Mouse (Mus musculus) gastrocnemius, postnatal 4 days (tissue): ENCODE results near the gene Fank1. TPM values are rescaled to one million over a fixed set of nuclear protein-coding genes. Genes with fewer than 3 reads are reported as not detected.

Experiments
- DNase-seq, 2 experiments: peaks; one replicate each; pipeline ENCODE4 v3.0.0; 2021 to 2022; ENCODE audit warnings: low spot score in 2 of 2, mixed read lengths in 2 of 2
- total RNA-seq, 2 experiments: library from RNA; stranded (reverse); gene quantifications; 2 replicates each; pipeline ENCODE4 v1.2.3; 2021

Fank1 gene
- total RNA-seq, 2 experiments from 2014 or later = 0.41 TPM; not detected in 1

- DNase-seq = peak in 1 of 2 experiments; percentile 63
These were observed 10.8 kb upstream of the Fank1 start for GRCm38 (mm10) chr7:133765849-133766243.

DNA sequence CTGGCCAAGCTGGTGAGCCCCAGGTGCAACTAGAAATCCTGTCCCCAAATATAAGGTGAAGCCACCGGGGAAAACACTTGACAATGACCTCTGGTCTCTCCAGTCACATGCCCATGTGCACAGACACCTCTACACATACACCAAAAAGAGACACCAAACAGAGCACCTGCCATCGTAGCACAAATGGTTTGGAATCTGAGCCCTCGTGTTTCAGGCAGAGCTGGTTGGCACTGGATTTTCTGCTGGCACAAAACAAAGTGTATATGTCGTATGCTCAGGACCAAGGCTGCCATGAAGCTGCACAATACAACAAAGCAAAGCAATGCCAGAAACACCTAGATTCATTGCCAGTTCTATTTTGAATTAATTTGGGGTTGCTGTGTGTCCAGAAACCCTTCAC, 8.6 kb upstream of the Fank1 start:
- DNase-seq = no peak

- no peak for DNase-seq
These were observed 8.1 kb upstream of the Fank1 start for GRCm38 (mm10) chr7:133768517-133768916.

DNA sequence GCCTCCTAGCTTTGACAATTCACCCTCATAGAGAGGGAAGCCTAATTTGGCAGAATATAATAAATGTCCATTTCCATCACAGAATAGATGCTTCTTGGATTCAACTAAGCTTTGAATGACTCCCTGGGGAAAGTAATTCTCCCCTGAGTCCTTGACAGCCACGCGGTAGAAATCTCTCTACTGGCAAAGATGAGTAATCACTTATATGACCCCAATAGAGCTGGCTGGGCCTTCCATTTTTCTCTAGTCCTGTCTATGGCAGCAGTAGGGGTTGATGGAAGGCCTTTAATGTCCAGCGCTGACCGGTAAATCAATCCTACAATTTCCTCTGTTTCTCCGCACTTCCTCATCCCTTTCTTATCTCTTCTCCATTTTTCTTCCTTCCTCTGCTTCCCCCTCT, 1.5 kb upstream of the Fank1 start:
- no peak for DNase-seq

GRCm38 (mm10) chr7:133775796-133776625, 650 bp upstream of the Fank1 start:
- peak; percentile 36 to 37 for DNase-seq

DNA sequence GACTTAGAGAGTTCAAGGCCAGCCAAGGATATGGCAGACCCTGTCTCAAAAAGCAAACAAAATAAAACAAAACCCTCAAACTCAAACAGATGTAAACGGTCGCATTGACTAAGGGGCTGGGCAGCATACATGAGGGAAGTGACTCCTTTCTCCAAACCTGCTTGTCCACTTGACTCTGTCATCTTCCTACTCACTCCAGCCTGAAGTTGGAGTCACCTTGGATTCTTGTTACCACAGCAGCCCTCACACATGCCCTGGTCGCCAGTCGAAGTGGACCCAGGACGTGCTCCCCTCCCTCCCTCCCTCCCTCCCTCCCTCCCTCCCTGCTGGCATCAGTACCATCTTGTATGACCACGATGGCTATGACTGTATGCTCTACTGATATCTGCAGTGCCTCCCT, 4.9 kb downstream of the Fank1 start:
- DNase-seq = no peak

GRCm38 (mm10) chr7:133781991-133782390, 5.3 kb downstream of the Fank1 start:
- no peak for DNase-seq

GRCm38 (mm10) chr7:133782717-133783435, 6.2 kb downstream of the Fank1 start, which contains the start of gene Dhx32:
TSS of gene Dhx32 (minus strand) at chr7:133782726.
- peak; percentile 53 to 78 for DNase-seq

DNA sequence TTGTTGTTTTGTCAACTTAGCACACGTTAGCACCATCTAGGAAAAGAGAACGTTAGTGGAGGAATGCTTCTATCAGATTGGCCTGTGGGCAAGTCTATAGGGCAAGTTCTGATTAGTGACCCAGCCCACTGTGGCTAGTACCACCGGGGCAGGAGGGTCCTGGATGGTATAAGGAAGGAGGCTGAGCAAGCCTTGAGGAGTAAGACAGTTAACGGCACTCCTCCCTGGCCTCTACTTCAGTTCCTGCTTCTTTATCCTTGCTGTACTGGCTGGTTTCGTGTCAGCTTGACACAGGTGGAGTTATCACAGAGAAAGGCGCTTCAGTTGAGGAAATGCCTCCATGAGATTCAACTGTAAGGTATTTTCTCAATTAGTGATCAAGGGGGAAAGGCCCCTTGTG, 10.9 kb downstream of the Fank1 start:
- DNase-seq = no peak

- no peak for DNase-seq
These were observed 11.5 kb downstream of the Fank1 start for GRCm38 (mm10) chr7:133788147-133788546.

DNA sequence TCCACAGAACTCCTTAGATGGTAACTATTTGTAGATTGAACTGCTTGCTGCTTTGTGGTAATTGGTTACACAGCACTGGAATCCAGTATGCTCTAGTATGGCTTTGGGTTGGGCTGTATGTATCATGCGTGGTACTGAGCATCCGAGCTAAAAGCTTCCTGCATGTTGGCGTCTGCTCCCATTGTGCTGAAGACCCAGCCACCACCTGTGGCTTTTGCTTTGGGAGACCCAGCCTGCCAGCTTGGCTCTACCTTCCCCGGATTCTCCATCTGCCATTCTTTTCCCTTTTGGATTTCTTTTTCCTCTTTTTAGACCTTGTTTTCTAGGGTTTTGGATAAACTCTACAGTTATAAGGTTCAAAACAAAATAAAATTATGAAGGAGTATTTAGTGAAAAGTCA, 13.5 kb downstream of the Fank1 start:
- DNase-seq = no peak

DNA sequence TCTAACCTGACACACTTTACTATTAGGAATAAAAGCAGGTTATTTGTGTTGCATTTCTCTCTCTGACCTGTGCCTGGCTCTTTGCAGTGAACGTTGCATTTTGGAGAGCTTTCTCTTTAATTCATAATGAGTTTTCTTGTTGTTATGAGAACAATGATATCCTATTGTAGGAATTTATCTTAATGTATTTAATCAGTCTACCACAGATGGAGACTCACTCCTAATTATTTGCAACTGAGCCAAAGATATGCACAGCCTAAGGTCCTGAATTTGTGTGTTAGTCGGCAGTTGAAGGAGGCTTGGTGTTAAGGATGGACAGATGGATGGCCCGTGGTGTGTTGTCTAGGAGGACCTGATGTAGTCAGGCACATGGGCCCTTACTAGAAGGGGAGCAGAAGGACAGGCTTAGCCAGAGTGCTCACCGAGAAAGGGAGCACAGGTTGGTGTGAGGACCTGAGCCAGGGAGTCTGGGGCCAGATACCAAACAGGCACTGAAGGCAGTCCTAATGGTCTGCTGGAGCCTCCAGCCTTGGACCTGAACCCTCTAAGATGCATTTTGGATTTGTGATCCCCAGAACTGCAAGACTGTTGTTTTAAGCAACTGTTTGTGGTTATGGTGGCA, 14.1 kb downstream of the Fank1 start:
- no peak for DNase-seq

DNA sequence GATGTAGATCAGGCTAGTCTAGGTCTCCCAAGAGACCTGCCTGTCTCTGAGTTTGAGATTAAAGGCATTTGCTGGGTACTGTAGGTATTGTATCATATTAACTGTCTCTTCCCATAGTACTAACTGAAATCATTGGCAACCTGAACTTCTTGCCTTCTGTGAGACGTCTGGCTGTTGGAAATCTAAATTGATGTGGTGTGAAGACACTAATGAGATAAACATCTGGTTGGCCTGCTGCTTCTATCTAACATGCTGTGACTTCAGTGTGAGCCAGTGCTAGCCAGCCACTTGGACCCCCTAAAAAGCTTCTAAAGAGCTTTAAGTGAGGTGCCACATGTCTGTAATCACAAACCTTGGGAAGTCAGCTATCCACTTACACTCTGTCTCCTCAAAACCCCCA, 16.1 kb downstream of the Fank1 start:
- no peak for DNase-seq

- DNase-seq = peak in 1 of 2 experiments; percentile 21
These were observed 16.8 kb downstream of the Fank1 start for GRCm38 (mm10) chr7:133793248-133794131.

- no peak for DNase-seq
These were observed 18.1 kb downstream of the Fank1 start for GRCm38 (mm10) chr7:133794720-133795119.

DNA sequence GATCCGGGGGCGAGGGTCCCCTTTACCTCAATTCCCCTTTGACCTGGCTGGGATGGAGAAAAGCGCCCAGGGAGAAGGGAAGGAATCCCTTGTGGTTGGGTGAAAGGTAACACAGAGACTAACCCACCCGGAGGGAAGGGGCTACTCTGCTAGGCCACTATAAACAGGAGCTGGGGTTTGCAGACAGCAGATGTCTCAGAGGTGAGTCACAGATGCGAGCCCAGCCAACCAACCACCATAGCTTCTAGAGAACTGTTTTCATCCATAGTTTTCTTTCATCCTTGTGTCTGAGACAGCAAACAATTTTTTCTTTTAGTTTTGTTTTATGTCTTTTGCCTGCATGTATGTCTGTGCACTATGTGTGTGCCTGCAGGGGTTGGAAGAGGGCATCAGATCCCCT, 23.3 kb downstream of the Fank1 start:
- DNase-seq = no peak

DNA sequence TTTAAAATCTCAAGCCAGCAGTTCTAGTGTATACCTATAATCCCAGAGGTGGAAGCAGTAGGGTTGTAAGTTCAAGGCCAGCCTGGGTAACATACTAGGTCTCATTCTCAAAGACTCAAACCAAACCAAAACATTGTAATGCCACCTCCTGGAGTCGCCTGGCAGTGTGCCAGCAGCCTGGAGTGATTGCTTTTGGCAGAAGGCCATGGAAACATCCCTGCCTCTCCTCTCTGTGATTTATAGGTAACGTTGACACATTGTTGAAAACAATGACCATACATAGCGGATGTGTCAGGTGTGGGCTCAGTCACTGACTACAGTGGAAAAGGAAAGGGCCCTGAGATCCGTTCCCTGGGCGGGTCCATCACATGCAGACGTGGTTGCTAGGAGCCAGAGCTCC, 25.2 kb downstream of the Fank1 start:
- DNase-seq = no peak

GRCm38 (mm10) chr7:133805614-133806175, 29.0 kb downstream of the Fank1 start:
- peak; percentile 26 to 55 for DNase-seq

GRCm38 (mm10) chr7:133812927-133813326, 36.3 kb downstream of the Fank1 start:
- no peak for DNase-seq

DNA sequence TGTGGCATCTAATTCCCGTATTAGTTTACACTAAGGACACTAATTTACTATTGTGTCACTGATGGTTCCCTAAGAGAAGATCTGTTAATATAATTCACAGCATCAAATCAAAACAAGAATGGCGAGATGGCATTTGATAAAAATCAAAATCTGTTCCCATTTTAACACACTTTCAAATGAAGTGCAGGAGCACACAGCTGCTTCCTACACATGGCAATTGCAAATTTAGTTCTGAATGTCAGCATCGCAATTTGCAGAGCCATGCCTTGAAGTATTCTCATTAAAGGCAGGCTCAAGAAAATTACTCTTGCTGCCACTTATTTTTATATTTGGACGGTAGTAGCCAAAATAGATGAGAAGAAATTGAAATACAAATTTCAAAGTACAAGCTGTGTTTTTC, 36.7 kb downstream of the Fank1 start:
- no peak for DNase-seq

DNA sequence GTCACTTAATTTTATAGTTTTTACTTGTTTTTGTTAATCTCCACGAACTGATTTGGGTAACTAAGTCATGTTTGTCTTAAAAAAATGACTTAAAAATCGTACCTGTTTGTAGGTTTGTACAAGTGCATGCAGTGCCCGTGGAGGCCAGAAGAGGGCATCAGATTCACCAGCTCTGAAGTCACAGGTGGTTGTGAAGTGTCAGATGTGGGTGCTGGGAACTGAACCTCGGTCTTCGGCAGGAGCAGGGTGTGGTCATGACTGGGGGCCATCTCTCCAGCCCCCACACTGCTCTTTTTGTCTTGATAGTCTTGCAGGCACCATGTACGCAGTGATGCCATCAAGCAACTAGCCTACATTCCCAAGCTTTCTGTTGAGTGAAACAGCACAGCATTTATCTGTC, 47.1 kb downstream of the Fank1 start:
- DNase-seq = no peak
